Mouse (Mus musculus): ENCODE data around the gene S1pr5. TPM values are rescaled to one million over a fixed set of nuclear protein-coding genes. Genes with fewer than 3 reads are reported as not detected.

S1pr5 gene
- polyA plus RNA-seq, 2 experiments = 1.6 to 2.5 TPM

DNA sequence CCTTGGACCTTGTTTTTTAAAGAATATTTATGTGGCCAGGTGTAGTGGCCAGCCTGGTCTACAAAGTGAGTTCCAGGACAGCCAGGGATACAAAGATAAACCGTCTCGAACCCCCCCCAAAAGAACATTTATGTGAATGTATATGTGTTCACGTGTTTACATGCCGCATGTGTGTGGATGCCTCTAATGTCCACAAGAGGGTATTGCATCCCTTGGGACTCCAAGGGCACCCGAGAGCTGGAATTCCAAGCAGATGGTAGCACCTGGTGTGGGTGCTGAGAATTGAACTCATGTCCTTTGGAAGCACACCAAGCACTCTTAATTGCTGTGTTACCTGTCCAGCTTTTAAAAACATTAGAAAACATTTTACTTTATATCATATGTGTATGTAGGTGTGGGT is 35.3 kb upstream of the S1pr5 start:
- no peak for TF ChIP-seq POLR2A (IDR thresholded peaks at IDR 0.05; ENCODE audit: borderline replicate concordance, extremely low read depth, insufficient read depth, insufficient read length)
- 93% methylated on average over 5 of the region's 5 CpGs for WGBS
- peaks cover 63% of the 10 kb centered on the region for H3K36me3 ChIP-seq (ENCODE audit: control insufficient read depth, insufficient read depth, low read length)
- H3K4me1 ChIP-seq (ENCODE audit: control insufficient read depth, insufficient read depth, low read length) = peaks cover 12% of the 10 kb centered on the region
- no peaks in the 10 kb centered on the region for H3K9me3 ChIP-seq (ENCODE audit: control insufficient read depth, low read length)
- DNase-seq (ENCODE audit: low spot score) = no peak
- no peak overlapping the region for H3K4me3 ChIP-seq (replicated peaks; ENCODE audit: low read length)
- H3K9ac ChIP-seq (ENCODE audit: low read depth, low read length, severe bottlenecking) = no peak overlapping the region
- ATAC-seq (ENCODE audit: low FRiP score, low read depth) = no peak
- H3K27ac ChIP-seq (replicated peaks; ENCODE audit: low read depth, low read length) = no peak overlapping the region
- H3K4me2 ChIP-seq (replicated peaks; ENCODE audit: low read depth, low read length, severe bottlenecking) = no peak overlapping the region
- no peaks in the 10 kb centered on the region for H3K27me3 ChIP-seq (ENCODE audit: control insufficient read depth, insufficient read depth, low read length)

DNA sequence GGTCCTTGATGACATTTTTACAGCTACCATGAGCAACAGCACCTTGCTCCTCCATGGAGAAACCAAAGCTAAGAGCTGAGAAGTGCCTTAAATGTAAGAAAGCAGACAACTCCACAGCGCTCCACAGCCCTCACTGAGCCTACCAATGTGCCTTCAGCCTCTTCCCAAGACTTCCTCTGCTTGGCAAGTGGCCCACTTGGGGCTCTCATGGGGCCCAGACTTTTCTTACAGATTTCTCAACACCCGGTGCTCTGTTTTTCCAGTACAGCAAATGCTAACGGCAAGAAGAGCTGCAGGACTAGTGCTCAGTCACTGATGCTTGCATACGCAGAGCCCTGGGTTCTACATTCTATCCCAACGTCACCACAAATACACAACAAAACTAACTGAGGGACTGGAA is 29.5 kb upstream of the S1pr5 start:
- H3K27ac ChIP-seq (replicated peaks; ENCODE audit: low read depth, low read length) = no peak overlapping the region
- no peak for TF ChIP-seq POLR2A (IDR thresholded peaks at IDR 0.05; ENCODE audit: borderline replicate concordance, extremely low read depth, insufficient read depth, insufficient read length)
- no peak overlapping the region for H3K9ac ChIP-seq (ENCODE audit: low read depth, low read length, severe bottlenecking)
- H3K27me3 ChIP-seq (ENCODE audit: control insufficient read depth, insufficient read depth, low read length) = no peaks in the 10 kb centered on the region
- ATAC-seq (ENCODE audit: low FRiP score, low read depth) = no peak
- H3K9me3 ChIP-seq (ENCODE audit: control insufficient read depth, low read length) = no peaks in the 10 kb centered on the region
- 96% methylated on average over 5 of the region's 5 CpGs for WGBS
- peaks cover 96% of the 10 kb centered on the region for H3K36me3 ChIP-seq (ENCODE audit: control insufficient read depth, insufficient read depth, low read length)
- no peak overlapping the region for H3K4me2 ChIP-seq (replicated peaks; ENCODE audit: low read depth, low read length, severe bottlenecking)
- no peaks in the 10 kb centered on the region for H3K4me1 ChIP-seq (ENCODE audit: control insufficient read depth, insufficient read depth, low read length)
- DNase-seq (ENCODE audit: low spot score) = no peak
- H3K4me3 ChIP-seq (replicated peaks; ENCODE audit: low read length) = no peak overlapping the region

DNA sequence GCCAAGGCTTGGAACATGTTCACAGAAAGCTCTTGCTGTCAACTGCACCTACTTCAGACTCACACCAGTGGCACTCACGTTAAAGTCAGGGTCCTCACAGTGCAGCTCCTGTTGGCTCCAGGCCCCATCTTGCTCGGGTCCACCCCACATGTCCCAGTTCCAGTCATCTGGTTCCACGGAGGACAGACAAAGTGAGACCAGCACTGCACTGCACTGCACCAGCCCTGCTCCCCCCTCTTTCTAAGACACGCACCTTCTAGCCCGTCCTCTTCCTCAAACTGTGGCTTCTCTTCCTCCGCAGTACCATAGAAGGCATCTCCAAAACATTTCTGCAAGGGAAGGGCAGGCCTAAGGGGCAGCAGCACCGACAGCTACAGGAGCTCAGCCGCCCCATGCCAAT is 28.1 kb upstream of the S1pr5 start:
- no peak overlapping the region for H3K4me2 ChIP-seq (replicated peaks; ENCODE audit: low read depth, low read length, severe bottlenecking)
- no peak for ATAC-seq (ENCODE audit: low FRiP score, low read depth)
- DNase-seq (ENCODE audit: low spot score) = no peak
- no peaks in the 10 kb centered on the region for H3K4me1 ChIP-seq (ENCODE audit: control insufficient read depth, insufficient read depth, low read length)
- H3K9me3 ChIP-seq (ENCODE audit: control insufficient read depth, low read length) = no peaks in the 10 kb centered on the region
- no peaks in the 10 kb centered on the region for H3K27me3 ChIP-seq (ENCODE audit: control insufficient read depth, insufficient read depth, low read length)
- no peak overlapping the region for H3K9ac ChIP-seq (ENCODE audit: low read depth, low read length, severe bottlenecking)
- no peak overlapping the region for H3K27ac ChIP-seq (replicated peaks; ENCODE audit: low read depth, low read length)
- TF ChIP-seq POLR2A (IDR thresholded peaks at IDR 0.05; ENCODE audit: borderline replicate concordance, extremely low read depth, insufficient read depth, insufficient read length) = no peak
- peaks cover 98% of the 10 kb centered on the region for H3K36me3 ChIP-seq (ENCODE audit: control insufficient read depth, insufficient read depth, low read length)
- WGBS = 86% methylated on average over 8 of the region's 8 CpGs
- H3K4me3 ChIP-seq (replicated peaks; ENCODE audit: low read length) = no peak overlapping the region

DNA sequence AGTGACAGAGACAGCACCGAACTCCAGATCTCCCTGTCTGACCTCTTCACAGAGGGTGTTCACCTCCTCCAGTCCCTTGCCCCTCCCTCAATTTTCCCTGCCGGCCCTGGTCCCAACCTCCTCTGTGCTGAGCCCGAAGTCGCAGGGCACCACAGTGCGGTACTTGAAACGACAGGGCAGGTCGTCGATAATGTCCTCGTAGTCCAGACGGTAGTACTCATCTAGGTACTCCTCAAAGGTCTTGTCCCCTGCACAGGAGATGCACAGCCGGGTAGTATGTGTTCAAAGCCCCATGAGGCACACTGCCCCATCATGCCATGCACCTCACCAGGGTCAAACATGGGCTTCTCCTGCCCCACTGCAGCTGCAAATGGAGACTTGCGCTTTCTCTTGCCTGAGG is 27.5 kb upstream of the S1pr5 start:
- Histone ChIP-seq H3K27me3 (ENCODE audit: control insufficient read depth, insufficient read depth, low read length) (no peaks in the 10 kb centered on the region), H3K4me1 (ENCODE audit: control insufficient read depth, insufficient read depth, low read length) (no peaks in the 10 kb centered on the region), H3K27ac (replicated peaks; ENCODE audit: low read depth, low read length) (no peak overlapping the region), H3K36me3 (ENCODE audit: control insufficient read depth, insufficient read depth, low read length) (peaks cover 98% of the 10 kb centered on the region), H3K4me2 (replicated peaks; ENCODE audit: low read depth, low read length, severe bottlenecking) (no peak overlapping the region), H3K9me3 (ENCODE audit: control insufficient read depth, low read length) (no peaks in the 10 kb centered on the region), H3K9ac (ENCODE audit: low read depth, low read length, severe bottlenecking) (no peak overlapping the region), H3K4me3 (replicated peaks; ENCODE audit: low read length) (no peak overlapping the region)
- DNase-seq (ENCODE audit: low spot score) (no peak), ATAC-seq (ENCODE audit: low FRiP score, low read depth) (no peak)
- TF ChIP-seq POLR2A (IDR thresholded peaks at IDR 0.05; ENCODE audit: borderline replicate concordance, extremely low read depth, insufficient read depth, insufficient read length) = no peak
- WGBS = 90% methylated on average over 12 of the region's 12 CpGs

DNA sequence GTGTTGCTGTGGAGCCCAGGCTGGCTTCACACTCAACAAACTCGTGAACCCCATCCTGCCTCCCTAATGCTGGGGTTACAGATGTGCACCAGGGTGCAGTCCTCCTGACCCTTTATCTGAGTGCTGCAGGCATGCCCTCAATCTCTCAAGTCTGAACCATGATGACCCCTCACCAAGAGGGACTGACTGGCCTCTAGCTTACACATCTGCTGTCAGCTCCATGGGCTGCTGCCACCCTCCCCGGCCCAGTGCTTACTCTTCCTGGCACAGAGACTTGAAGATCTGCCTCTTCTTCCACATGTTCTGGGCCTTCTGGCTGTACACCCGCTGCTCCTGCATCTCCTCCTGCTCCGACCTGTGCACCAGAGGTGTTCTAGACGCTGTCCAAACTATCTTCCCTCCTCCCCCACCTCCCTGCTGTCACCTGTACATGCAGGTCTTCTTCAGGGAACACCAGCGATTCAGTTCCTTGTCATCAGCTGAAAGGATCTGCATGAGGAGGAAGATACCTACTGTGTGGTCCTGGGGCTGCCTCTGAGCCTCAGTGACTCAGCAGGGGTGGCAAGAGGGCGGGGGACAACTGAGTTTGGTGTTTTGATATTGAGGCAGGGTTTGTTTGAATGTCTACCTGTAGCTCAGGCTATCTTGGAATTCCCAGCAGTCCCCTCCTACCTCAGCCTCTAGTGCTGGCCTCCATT is 26.9 kb upstream of the S1pr5 start:
- H3K27me3 ChIP-seq (ENCODE audit: control insufficient read depth, insufficient read depth, low read length) = no peaks in the 10 kb centered on the region
- H3K4me1 ChIP-seq (ENCODE audit: control insufficient read depth, insufficient read depth, low read length) = no peaks in the 10 kb centered on the region
- H3K36me3 ChIP-seq (ENCODE audit: control insufficient read depth, insufficient read depth, low read length) = peaks cover 98% of the 10 kb centered on the region
- H3K9me3 ChIP-seq (ENCODE audit: control insufficient read depth, low read length) = no peaks in the 10 kb centered on the region
- DNase-seq (ENCODE audit: low spot score) (no peak), ATAC-seq (ENCODE audit: low FRiP score, low read depth) (no peak)
- WGBS = 84% methylated on average over 7 of the region's 7 CpGs
- H3K4me3 ChIP-seq (replicated peaks; ENCODE audit: low read length) = no peak overlapping the region
- H3K4me2 ChIP-seq (replicated peaks; ENCODE audit: low read depth, low read length, severe bottlenecking) = no peak overlapping the region
- TF ChIP-seq POLR2A (IDR thresholded peaks at IDR 0.05; ENCODE audit: borderline replicate concordance, extremely low read depth, insufficient read depth, insufficient read length) = no peak
- no peak overlapping the region for H3K9ac ChIP-seq (ENCODE audit: low read depth, low read length, severe bottlenecking)
- no peak overlapping the region for H3K27ac ChIP-seq (replicated peaks; ENCODE audit: low read depth, low read length)

Data from limb, embryonic 14.5 days (tissue).